Mouse (Mus musculus) cerebellum, adult 9-10 months (tissue): ENCODE measurements at regions not wholly inside any gene's neighbourhood (a gene's known extent, or its start where the extent isn't known, plus 50 kb on each side); places are given as distances from the start of the nearest gene placed in this dataset.
A peak's percentile ranks its signal among the peaks of the same experiment; 100 is the strongest.
"Not testable (repeated sequence)": the region's sequence is repeated elsewhere in the genome, so short reads cannot be mapped to it uniquely, and the experiment has no call there.

Experiments used
- DNase-seq: peaks from one replicate; pipeline ENCODE4 v3.0.0; 2022

- no peak for DNase-seq
Observed at GRCm38 (mm10) chr17:29430401-29430800, 60.2 kb upstream of the Pim1 start.

GRCm38 (mm10) chr17:29430806-29431205 is 59.7 kb upstream of the Pim1 start:
- no peak for DNase-seq

- no peak for DNase-seq
Observed at GRCm38 (mm10) chr17:29431553-29432297, 58.8 kb upstream of the Pim1 start.

- no peak for DNase-seq
Observed at GRCm38 (mm10) chr17:29432666-29433065, 57.9 kb upstream of the Pim1 start.

GRCm38 (mm10) chr17:29433370-29433769 is 57.2 kb upstream of the Pim1 start:
- DNase-seq = no peak

GRCm38 (mm10) chr17:29434074-29434944 is 56.2 kb upstream of the Pim1 start:
- DNase-seq = no peak

GRCm38 (mm10) chr17:29435345-29436006 is 55.1 kb upstream of the Pim1 start:
- DNase-seq = no peak

GRCm38 (mm10) chr17:29436484-29436870 is 54.1 kb upstream of the Pim1 start:
- not testable (repeated sequence) for DNase-seq

GRCm38 (mm10) chr17:29436871-29437534 is 53.5 kb upstream of the Pim1 start:
- DNase-seq = peak; percentile 56

- DNase-seq = no peak
Observed at GRCm38 (mm10) chr17:29437535-29438324, 52.8 kb upstream of the Pim1 start.

GRCm38 (mm10) chr17:29438347-29439235 is 52.0 kb upstream of the Pim1 start:
- no peak for DNase-seq

GRCm38 (mm10) chr17:29439992-29440391 is 50.6 kb upstream of the Pim1 start:
- no peak for DNase-seq

GRCm38 (mm10) chr17:29440490-29440889 is 50.1 kb upstream of the Pim1 start:
- DNase-seq = no peak
